Mouse (Mus musculus): ENCODE results near the gene Pou2f3.

The Pou2f3 gene

DNA sequence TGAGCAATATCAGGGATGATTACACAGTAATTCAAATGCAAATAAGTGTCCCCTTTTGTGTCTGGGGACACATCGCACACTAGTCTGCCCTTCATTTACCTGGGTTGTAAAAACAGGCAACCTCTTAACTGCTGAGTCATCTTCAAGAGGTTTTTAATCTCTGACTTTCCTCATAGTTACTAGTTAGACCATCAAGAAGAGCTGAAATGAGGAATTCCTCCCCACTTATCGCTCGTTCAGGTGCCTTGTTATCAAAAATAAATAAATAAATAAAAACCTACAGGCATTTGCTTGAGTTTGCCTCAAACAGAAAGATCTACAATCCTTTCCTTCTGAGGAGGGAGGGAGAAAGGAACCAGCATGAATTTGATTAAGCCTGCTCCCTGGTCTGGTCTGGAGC is 101.4 kb downstream of the Pou2f3 start:
- no peak for DNase-seq (ENCODE audit: low read depth, low spot score)

GRCm38 (mm10) chr9:43108081-43108480 is 102.1 kb downstream of the Pou2f3 start:
- no peak for DNase-seq (ENCODE audit: low read depth, low spot score)

- DNase-seq (ENCODE audit: low read depth, low spot score): no peak
These were observed 102.6 kb downstream of the Pou2f3 start for GRCm38 (mm10) chr9:43107555-43107954.

DNA sequence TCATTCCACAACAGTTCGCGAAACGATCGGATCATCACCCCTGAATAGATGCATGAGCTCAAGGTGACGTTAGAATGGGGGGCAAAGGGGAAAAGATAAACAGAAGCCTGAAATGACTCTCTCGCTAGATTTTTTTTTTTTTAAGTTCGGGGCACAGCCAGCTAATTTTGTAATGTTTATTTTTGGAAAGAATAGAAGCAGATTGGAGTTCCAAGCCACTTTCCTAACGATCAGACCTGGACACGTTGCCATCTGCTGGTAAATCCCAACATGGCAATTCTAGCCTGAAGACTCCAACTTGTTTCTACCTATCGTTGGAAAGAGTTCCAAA is 103.0 kb downstream of the Pou2f3 start, which contains the start of gene Arhgef12:
Gene Arhgef12, minus strand, starts transcription at position 53 of the 331 bp plus-strand sequence.
- peak; percentile 20 for DNase-seq (ENCODE audit: low read depth, low spot score)

DNA sequence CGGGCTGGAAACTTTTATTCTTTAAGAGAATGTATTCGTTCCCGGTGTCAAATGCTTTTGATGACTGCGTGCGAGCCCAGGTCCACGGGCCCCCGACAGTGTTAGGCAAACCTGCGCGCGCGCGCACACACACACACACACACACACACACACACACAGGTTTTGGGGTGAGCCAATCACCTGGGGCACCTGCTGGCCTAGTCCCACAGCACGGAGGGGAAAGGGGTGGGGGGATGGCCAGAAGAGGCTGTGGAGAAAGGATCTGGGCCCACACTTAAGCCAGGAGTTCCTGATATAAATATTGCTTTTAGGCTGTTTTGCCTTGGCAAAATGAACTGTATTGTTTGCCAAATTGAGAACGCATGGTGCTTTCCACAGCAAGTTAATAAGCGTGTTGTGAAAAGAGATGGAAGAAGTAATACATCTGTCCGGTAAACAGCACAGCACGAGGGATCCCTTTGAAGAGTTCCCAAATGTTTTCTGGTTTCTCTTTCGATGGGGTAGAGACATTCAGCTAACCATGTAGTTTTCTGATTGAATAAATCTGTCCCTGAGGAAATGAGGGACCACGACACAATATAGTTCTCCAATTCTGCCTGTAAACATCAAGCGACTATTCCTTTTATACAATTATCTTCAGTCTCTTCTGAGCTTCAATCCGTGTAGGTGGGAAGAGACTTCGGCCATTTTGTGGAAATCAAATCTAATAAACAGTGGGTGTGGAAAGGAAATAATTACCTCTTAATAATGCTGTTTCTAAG is 103.6 kb downstream of the Pou2f3 start:
- DNase-seq (ENCODE audit: low read depth, low spot score): peak; percentile 58

DNA sequence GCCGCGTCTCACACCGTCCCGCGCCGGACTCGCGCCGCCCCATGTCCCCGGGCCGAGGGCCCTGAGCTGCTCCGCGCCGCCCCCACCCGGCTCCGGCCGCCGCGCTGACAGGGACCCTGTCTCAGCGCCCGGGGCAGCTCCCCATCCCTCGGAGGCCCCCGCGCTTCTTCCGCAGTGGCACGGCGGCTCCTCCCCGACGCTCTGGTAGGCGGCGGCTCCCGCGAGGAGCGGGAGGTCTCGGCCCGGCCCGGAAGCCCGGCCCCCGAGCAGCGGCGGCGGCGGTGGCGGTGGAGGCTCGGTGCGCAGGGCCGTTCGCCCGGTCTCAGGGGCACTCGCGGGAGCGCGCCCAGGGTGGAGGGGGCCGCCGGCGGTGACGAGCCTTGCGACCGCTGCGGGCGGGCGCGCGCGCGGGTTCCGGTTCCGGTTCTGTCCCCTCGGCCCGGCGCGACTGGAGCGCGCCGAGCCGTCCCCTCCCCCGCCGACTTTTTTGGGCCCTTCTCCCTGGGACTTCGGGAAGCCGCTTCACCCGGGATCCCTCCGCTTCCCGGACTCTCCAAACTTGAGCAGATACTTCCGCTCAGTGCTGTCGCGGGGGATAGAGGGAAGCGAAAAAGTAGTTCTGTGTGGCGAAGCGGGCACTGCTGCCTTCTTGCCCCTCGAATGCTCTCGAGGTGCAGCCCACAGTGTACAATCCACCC is 104.4 kb downstream of the Pou2f3 start:
- DNase-seq (ENCODE audit: low read depth, low spot score): peak; percentile 83

DNA sequence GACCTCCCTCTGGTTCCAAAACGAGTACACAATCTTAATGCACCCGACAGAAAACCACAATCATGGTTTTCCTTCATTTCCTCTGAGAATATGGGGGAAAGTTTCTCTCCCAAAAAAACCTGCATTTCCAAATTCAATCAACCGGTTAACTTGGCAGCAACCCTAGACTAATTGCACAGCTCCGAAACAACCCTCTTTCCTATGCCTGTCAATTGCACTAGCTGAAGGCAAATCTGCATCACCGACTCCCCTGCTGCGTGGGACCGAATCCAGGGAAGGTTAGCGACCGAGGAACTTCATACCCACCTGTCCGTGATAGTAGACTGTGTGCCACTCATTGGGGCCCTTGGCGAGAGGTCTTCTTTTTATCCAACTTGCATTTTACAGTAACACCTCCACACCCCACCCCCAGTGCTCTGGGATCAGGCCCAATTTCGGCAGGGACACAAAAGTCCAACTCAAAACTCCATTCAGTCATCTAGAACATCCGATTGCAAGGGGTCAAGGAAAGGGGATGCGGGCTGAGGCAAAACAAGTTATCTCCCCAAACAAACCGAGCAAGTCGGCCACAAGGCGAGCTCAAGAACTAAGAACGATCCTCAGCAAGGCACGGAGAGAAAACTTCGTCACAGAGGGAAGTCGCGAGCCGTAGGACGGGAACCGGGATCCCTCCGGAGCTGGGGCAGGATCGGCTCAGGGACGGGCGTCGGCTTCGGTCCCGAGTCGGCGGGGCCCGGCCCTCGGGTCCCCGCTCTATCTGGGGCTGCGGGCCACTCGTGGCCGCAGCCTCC is 105.1 kb downstream of the Pou2f3 start:
- DNase-seq (ENCODE audit: low read depth, low spot score): peak; percentile 46

GRCm38 (mm10) chr9:43104526-43104872 is 105.7 kb downstream of the Pou2f3 start:
- no peak for DNase-seq (ENCODE audit: low read depth, low spot score)

DNA sequence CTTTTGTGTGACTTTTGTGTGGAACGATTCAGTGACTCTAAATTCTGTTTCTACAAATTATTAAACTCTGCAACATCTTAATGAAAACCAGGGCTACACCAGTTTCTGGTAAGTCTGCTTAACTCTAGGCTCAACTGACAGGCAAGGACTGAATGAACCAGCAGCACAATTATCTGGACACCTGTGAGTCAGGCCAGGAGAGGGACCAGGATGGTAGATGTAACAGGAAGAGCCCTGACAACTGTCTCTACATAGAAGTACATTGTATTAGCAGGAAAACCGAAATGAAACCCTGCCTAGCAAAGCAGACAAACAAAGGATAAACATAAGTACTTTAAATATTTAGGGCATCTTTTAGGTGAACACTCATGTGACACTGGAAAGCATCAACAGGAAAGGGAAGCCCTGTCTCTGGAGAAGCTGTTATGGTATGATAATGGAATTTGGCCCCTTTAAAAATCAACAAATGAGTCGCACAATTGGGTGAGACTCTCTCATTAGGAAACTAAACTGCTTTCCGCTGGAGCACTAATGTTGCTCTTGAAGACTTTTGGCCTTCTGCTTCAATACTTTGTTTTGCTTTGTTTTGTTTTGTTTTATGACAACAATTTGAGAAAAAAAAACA is 106.4 kb downstream of the Pou2f3 start:
- no peak for DNase-seq (ENCODE audit: low read depth, low spot score)

DNA sequence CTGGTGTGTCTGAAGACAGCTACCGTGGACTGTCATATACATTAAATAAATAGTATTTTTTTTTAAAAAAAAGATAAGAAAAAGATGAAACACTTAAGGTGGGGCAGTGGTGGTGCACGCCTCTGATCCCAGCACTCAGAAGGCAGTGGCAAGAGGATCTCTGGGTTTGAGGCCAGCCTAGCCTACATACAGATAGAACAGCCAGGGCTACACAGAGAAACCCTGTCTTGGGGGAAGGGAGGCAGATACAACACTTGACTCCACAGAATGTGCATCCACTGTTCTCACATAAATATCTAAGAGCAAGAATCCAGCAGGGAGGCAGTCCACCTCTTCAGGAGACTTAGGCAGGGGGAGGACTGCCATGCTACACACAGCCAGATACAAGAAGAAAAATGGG is 107.2 kb downstream of the Pou2f3 start:
- DNase-seq (ENCODE audit: low read depth, low spot score): no peak

GRCm38 (mm10) chr9:43101936-43102595 is 108.1 kb downstream of the Pou2f3 start:
- no peak for DNase-seq (ENCODE audit: low read depth, low spot score)

DNA sequence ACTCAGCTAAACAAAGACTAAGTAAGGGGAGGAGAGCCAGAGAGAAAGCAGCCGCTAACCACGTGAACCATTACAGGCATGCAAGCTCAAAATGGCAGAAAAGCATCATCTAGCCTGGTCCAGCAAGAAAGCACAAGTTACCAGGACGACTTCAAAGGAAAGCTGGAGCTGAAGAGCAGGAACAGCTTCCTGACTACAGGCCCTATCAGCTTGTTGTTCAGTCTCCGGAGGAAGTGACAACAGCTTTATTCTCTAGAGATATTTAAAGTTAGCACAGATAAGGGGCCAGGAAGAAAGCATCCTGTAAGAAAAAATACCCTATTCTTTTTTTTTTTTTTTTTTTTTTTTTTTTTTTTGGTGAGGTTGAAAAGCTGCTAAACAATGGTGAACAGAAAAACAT is 111.2 kb downstream of the Pou2f3 start:
- DNase-seq (ENCODE audit: low read depth, low spot score): peak; percentile 19

- no peak for DNase-seq (ENCODE audit: low read depth, low spot score)
These were observed 112.2 kb downstream of the Pou2f3 start for GRCm38 (mm10) chr9:43097801-43098557.

GRCm38 (mm10) chr9:43096337-43096736 is 113.8 kb downstream of the Pou2f3 start:
- peak; percentile 70 for DNase-seq (ENCODE audit: low read depth, low spot score)

GRCm38 (mm10) chr9:43094828-43095227 is 115.3 kb downstream of the Pou2f3 start:
- no peak for DNase-seq (ENCODE audit: low read depth, low spot score)

- DNase-seq (ENCODE audit: low read depth, low spot score): no peak
These were observed 116.4 kb downstream of the Pou2f3 start for GRCm38 (mm10) chr9:43093803-43094202.

DNA sequence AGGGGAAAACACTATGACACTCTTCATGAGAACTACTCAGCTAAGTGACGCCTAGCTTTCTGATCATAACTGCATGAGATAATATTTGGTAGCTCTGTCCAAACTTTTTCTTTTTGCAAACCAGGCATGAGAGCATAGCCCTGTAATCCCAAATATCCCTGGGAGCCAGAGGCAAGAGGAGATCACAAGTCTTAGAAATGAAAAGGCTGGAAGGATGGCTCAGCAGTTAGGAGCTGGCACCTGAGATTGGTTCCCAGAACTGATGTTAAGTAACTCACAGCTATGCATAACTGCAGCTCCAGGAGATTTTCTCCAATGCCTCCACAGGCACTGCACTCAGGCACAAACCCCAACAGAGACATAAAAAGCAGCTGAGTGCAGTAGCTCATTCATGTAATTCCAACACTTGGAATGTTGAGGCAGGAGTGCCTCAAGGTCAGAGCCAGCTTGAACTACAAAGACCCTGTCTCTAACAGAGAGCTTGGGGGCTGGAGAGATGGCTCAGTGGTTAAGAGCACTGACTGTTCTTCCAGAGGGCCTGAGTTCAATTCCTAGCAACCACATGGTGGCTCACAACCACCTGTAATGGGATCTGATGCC is 124.4 kb downstream of the Pou2f3 start:
- DNase-seq (ENCODE audit: low read depth, low spot score): no peak

DNA sequence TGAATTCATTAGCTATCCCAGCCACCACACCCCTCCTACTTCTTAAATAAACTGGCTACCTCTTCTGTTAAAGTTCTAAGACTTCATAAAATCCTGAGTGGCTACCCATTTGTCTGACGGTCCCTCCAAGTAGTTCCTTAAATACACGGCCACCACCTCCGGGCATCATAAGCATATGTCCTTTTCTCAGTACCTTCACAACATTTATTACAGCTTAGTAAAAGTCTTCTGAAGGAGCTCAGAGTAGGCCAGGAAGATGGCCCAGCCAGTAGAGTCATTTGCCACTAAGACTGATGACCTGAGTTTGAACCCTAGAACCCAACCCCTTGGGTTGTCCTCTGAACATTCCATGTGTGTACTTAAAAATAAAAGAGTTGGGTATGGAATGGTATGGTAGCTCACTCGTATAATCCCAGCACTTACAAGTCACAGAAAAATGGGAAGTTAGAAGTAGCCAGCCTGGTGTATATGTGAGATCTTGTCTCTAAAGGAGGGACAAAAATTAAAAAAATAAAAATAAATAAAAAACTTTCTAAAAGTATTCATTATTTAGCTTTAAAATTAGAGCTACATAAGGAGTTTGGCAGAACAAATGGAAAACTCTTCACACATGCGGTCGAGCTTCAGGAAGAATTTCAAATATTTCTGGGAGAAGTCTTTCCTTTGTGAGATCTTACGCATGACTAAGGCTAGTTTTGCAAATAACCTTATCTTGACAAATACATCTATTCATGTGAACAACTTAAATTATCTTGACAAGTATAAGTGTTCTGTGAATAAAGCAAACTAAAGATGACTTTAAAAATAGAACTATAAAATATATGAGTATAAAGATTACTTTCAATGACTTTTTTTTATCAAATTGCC is 125.4 kb downstream of the Pou2f3 start:
- DNase-seq (ENCODE audit: low read depth, low spot score): no peak

GRCm38 (mm10) chr9:43083441-43084055 is 126.6 kb downstream of the Pou2f3 start:
- no peak for DNase-seq (ENCODE audit: low read depth, low spot score)
